Mouse (Mus musculus) right cerebral cortex, postnatal 36 days (tissue): ENCODE results near the gene Dhrs13.

ENCODE experiments used
- DNase-seq, 2 experiments: peaks; one replicate each; pipeline ENCODE4 v3.0.0; 2022; ENCODE audit warnings: low spot score in 2 of 2, mixed read lengths in 1 of 2

Gene Dhrs13

DNA sequence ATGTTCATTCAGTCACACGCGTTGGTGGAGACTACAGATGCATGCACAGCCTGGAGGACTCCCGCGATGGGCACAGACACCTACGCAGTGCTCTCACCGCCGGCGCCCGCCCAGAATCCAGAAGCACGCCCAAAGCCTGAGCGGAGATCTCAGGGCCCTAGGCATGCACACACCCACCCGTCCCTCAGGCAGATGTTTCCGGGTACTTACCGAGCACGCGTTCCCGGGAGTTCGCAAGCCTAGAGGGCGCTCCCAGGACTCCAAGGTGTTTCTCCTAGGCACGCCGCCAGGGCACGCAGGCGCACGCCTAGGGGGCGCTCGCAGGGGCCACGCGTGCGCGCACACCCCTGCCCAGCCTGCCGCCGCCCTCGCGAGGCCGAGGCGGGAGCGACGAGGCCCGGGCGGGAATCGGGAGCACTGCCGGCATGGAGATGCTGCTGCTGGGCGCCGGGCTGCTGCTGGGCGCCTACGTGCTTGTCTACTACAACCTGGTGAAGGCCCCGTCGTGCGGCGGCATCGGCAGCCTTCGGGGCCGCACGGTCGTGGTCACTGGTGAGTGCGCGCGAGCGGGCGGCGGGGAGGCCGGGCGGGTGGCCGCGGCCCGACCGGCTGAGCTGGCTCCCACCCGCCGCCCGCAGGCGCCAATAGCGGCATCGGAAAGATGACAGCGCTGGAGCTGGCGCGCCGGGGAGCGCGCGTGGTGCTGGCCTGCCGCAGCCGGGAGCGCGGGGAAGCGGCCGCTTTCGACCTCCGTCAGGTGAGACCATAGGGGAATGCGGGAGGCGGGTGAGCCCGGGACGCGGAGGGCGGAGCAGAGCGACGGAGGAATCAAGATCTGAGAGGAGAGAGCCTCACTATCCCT lies at the start of gene Dhrs13:
Gene Dhrs13 (plus strand): TSS at position 334 of the 862 bp plus-strand sequence.
- peak; percentile 87 to 88 for DNase-seq

DNA sequence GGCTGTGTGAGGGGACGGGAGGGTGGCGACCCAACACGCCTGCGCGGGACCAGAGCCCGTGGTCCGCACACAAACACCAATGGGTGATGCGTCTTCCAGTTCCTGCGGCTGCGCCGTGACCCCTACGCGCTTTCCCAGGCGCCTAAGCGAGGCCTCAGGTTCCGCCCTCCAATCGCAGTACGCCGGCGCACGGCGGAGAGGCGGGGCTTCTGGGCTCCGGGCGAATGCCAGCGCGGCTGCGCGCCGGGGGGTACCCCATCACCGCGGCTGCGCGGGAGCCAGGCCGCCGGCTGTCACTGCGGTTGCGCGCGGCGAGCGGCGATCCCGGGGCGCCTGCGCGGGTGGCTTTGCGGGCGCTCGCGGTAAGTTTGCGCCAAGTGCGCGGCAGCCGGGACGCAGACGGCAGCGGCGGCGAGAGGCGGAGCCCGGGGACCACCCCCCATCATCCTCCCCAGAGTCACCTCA lies 49.6 kb upstream of the Dhrs13 start, which contains the start of gene Phf12:
Gene Phf12 (plus strand): TSS at position 314 of the 465 bp plus-strand sequence.
- peak; percentile 100 for DNase-seq

GRCm38 (mm10) chr11:77983191-77983936 lies 48.7 kb upstream of the Dhrs13 start:
- DNase-seq = peak; percentile 30 to 38

DNA sequence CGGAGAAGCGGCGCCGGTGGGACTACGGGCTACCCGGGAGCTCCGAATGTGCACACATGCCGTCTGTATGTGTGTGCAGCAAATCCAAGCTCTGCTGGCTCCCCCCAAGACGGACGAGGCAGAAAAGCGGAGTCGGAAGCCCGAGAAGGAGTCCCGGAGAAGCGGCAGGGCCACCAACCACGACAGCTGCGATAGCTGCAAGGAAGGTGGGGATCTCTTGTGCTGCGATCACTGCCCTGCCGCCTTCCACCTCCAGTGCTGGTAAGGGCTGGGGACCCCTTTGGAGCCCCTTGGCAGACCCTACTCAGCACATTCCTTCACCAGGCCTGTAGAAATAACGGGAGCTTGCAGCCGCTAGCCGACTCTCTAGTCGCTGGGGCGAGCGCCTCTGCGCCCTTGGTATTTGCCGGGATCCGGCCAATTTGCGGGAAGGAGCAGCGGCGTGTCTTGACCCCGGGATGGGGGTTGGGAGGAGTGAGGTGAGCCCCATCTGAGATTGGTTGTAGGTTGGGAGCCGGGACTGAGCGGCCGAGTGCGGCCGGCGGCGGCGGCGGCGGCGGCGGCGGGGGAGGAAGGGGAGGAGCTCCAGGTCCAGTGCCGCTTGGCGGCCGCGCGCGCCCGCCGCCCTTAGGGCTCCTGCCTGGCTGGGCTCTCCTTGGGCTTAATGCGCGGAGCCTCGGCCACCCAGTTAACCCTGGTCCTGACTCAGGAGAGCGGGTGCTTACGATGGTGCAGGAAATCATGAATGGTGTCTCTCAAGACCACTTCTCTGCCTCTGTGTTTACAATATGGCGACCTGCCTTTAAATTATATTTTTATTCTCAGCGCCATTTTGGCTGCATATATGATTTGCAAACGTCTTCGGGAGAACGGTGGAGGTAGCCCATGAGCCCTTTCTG lies 47.9 kb upstream of the Dhrs13 start:
- DNase-seq = peak; percentile 29 to 38

GRCm38 (mm10) chr11:77984836-77985231 lies 47.2 kb upstream of the Dhrs13 start:
- peak in 1 of 2 experiments; percentile 22 for DNase-seq

DNA sequence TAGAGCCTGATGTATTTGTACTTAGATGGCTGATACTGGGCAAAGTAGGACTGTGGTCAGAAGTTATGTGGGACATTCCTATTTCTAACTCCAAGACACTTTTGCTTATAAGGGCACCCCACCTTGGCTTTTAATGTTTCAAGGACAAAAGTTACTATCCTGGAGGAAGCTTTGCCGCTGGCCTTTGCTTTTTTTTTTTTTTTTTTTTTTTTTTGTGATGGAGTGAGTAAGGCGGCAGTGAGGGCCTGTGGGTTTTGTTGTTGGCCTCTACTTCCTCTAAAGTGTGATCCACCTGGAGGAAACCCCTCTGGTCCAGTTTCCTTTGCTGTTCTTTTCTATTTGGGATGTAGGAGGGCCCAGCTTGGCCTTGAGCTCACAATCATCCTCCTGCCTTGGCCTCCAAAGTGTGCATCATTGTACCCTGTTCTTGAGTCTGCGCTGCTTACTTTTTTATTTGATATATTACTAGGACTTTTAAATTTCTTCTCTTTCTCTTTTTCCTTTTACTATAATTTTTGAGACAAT lies 46.5 kb upstream of the Dhrs13 start:
- no peak for DNase-seq

DNA sequence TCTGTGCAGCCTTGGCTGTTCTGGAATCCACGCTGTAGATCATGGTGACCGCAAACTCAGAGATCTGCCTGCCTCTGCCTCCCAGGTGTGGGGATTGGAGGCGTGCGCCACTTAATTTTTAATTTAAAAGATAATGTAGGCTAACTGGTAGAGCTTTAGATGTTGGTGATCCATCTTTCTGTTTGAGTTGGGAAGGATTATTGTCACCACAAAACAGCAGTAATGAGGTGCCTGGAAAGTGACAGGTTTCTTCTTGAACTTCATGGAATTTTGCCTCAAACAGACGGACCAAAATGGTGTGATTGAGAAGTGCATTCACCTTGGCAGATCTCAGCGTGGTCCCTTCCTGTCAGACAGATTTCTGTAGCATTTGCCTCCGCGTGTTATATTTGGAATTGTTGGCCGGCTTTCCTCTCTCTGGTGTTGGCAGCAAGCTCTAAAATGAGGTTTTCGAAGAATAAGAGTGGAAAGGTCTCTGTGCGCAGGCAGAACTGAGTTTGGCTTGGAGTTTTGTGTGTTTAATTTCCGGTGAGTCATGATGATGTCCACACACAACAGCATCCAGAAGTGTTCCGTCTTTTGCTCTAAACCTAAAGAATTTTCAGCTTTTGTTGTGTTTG lies 42.9 kb upstream of the Dhrs13 start:
- peak in 1 of 2 experiments; percentile 40 for DNase-seq

GRCm38 (mm10) chr11:77995556-77995955 lies 36.5 kb upstream of the Dhrs13 start:
- DNase-seq = no peak

- no peak for DNase-seq
Measured at GRCm38 (mm10) chr11:78006446-78006845, 25.6 kb upstream of the Dhrs13 start.

- DNase-seq = peak; percentile 25 to 57
Measured at GRCm38 (mm10) chr11:78019676-78020075, 12.4 kb upstream of the Dhrs13 start.

DNA sequence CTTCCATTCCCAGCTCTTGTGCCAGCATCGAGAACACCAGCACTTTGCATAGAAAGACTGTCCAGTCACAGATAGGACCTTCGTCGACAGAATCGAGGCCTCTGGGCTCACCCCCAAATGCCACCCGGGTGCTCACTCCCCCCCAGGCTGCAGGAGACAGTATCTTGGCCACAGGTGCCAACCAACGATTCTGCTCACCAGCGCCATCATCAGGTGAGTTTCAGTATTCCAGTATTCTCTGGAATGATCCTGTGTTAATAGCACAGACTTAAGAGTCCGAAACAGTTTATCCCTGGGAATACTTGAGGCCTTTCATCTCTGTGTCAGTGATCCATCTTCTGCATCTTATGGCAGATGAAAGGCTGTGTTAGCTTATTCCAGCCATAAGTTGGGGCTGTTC lies 8.5 kb upstream of the Dhrs13 start:
- no peak for DNase-seq

GRCm38 (mm10) chr11:78029240-78029639 lies 2.8 kb upstream of the Dhrs13 start:
- DNase-seq = no peak

- DNase-seq = no peak
Measured at GRCm38 (mm10) chr11:78030600-78030999, 1.5 kb upstream of the Dhrs13 start.

DNA sequence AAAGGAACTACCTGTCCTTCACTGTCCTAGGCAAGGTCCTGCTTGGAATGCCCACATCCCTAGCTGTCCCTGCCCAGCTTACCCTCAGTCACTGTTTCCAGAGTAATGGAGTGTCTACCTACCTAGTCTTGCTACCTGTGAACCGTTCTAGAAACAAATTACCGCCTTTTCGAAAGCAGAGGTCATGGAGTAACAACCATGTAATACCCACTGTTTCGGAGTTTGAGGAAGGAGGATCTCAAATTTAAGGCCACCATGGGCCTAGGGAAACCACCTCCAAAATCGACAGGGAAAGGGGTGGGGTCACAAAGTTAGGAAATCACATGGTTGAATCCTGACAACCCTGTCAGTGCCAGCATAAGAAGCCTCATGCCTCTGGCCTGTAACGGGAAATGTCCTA lies 691 bp upstream of the Dhrs13 start:
- no peak for DNase-seq

DNA sequence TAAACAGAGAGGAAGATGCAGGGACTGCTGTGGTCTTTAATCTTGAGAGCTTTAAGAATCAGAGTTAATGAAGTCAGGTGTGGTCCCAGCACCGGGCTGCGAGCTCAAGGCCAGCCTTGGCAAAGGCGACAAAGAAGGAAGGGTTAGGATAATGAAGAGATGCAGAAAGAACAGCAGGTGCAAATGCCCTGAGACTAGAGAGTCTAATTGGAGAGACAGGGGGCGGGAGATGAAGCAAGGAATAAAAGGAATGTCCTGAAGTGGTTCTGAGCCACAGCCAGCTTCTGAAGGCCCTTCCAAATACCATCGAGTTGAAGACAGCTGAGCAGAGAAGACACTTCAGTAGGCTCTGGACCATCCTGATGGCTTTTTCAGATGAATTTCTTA lies 722 bp downstream of the Dhrs13 start:
- no peak for DNase-seq

DNA sequence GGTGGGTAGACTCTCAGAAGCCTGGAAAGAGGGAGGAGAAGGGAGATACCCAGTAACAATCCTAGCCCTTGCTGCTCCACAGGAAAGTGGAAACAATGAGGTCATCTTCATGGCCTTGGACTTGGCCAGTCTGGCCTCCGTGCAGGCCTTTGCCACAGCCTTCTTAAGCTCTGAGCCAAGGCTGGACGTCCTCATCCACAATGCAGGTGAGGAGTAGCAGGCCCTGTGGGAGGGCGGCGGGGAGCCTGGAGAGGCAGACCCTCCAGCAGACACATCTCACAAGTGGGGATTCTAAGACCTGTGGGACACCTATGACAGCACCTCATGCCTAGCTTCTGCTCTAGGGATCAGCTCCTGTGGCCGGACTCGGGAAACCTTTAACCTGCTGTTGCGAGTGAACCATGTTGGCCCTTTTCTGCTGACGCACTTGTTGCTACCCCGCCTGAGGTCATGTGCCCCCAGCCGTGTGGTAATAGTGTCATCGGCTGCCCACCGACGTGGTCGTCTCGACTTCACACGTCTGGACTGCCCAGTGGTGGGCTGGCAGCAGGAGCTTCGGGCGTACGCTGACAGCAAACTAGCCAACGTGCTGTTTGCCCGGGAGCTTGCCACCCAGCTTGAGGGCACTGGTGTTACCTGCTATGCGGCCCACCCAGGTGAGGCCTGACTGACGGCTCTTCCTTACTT lies 2.0 kb downstream of the Dhrs13 start:
- DNase-seq = no peak

GRCm38 (mm10) chr11:78036791-78037190 lies 4.7 kb downstream of the Dhrs13 start:
- no peak for DNase-seq

DNA sequence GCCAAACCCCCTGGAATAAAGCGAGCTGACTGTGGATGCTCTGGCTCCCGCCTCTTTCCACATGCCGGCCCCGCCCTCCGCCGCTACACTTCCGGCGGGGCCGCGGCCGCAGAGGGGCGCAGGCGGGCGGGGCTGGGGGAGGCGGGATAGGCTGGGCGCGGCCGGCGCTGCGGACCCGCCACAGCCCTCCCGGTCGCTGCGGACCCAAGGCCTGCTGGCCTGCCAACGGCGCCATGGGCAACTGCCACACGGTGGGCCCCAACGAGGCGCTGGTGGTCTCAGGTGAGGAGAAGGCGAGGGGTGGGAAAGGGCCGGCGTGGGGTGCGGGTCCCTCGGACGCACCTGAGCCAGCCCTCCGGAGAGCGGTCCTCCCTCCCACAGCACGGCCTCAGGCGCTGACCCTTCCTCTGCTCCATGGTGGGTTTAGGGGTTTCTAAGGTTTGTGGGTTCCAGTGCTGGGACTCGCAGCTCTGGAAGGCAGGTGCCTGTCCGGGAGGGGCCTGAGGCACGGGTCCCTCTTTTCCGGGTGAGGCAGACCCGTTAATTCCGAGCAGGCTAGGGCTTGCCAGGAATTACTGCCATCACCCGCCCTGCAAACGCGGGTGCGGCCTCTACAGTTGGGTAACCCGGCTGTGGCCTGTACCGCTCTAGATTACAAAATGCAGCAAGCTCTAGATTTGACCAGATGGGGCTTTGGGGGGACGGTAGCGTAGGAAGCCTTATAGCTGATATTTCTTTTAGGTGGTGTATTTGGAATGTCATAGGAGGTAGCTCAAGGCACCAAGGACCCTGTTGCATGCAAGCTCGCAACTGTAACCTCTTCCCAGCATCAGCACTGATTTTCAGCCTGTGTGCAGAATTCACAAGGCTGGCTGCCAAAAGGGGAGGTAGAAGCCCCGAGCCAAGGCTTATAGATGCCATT lies 6.0 kb downstream of the Dhrs13 start, which contains the start of gene Flot2:
Gene Flot2 (plus strand): TSS at position 101 of the 922 bp plus-strand sequence.
- DNase-seq = peak in 1 of 2 experiments; percentile 14

DNA sequence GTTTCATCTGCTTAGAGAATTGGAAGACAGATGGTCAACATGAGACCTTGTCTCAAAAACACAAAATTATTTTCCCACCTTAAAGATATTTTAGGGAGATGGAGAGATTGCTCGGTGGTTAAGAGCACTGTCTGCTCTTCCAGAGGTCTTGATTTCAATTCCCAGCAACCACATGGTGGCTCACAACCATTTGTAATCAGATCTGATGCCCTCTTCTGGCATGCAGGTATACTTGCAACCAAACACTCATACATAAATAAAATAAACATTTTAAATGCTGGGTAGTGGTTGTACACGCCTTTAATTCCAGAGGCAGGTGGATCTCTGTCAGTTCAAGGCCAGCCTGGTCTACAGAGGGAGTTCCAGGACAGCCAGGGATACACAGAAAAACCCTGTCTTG lies 8.8 kb downstream of the Dhrs13 start:
- DNase-seq = no peak
